Mouse (Mus musculus): ENCODE results near the gene Pkdrej.

- TF ChIP-seq CTCF (conservative IDR thresholded peaks at IDR 0.05; ENCODE audit: low read length) (no peak), NANOG (IDR thresholded peaks at IDR 0.05; ENCODE audit: borderline replicate concordance, low read length) (no peak)
These were observed 14.1 kb downstream of the Pkdrej start for GRCm38 (mm10) chr15:85807404-85807803.
